Mouse (Mus musculus) kidney, embryonic 16.5 days (tissue): ENCODE measurements around the gene Ryr2. TPM values are rescaled to one million over a fixed set of nuclear protein-coding genes. Genes with fewer than 3 reads are reported as not detected.
"Not testable (repeated sequence)": the region's sequence is repeated elsewhere in the genome, so short reads cannot be mapped to it uniquely, and the experiment has no call there.

Source experiments
- ATAC-seq: fragments of 200-750 bp; cut with Nextera tagmentation; 2 replicates; pipeline ENCODE4 v1.8.0; 2017; ENCODE audit warnings: moderate TSS enrichment; ENCODE audit not compliant: low FRiP score, low TSS enrichment
- H3K27ac ChIP-seq: fragments of 300-500 bp; sonication (generic); 2 replicates; pipeline ENCODE4 v1.5.1; 2014; ENCODE audit warnings: low read length
- H3K27me3 ChIP-seq: fragments of 300-500 bp; sonication (generic); 2 replicates; pipeline ENCODE4 v1.6.1; 2014; ENCODE audit warnings: low read length, control low read depth, mixed read lengths; ENCODE audit not compliant: insufficient read depth
- H3K36me3 ChIP-seq: fragments of 300-500 bp; sonication (generic); 2 replicates; pipeline ENCODE4 v1.6.1; 2014; ENCODE audit warnings: low read length, control low read depth, mixed read lengths; ENCODE audit not compliant: insufficient read depth
- H3K4me1 ChIP-seq: fragments of 300-500 bp; sonication (generic); 2 replicates; pipeline ENCODE4 v1.6.1; 2014; ENCODE audit warnings: low read length, control low read depth, mixed read lengths; ENCODE audit not compliant: insufficient read depth
- H3K4me2 ChIP-seq: fragments of 300-500 bp; sonication (generic); replicated peaks from 2 replicates; pipeline ENCODE4 v1.6.1; 2014; ENCODE audit warnings: low read depth, low read length
- H3K4me3 ChIP-seq: fragments of 300-500 bp; sonication (generic); 2 replicates; pipeline ENCODE4 v1.5.1; 2014; ENCODE audit warnings: mild to moderate bottlenecking, low read length
- H3K9ac ChIP-seq: fragments of 300-500 bp; sonication (generic); replicated peaks from 2 replicates; pipeline ENCODE4 v1.6.1; 2014; ENCODE audit warnings: low read length
- H3K9me3 ChIP-seq: fragments of 300-500 bp; sonication (generic); 2 replicates; pipeline ENCODE4 v1.6.1; 2016; ENCODE audit warnings: low read length, control low read depth
- WGBS: fragments of 180-500 bp; shearing (Covaris S2); extraction: QIAGEN DNeasy Blood & Tissue Kit; methylation state at CpG from one replicate; pipeline ENCODE4 v1.1.7; 2014; 5-methylcytosine and 5-hydroxymethylcytosine counted together
- polyA plus RNA-seq: library from polyadenylated mRNA; unstranded; fragments of >200 nt; fragmentation: Nextera tagmentation; extraction: Ambion mirVana; gene quantifications from 2 replicates; pipeline ENCODE4 v1.2.1, GENCODE M21; 2015

Gene Ryr2
- polyA plus RNA-seq: 0.19 and 0.42 TPM in 2 replicates

DNA sequence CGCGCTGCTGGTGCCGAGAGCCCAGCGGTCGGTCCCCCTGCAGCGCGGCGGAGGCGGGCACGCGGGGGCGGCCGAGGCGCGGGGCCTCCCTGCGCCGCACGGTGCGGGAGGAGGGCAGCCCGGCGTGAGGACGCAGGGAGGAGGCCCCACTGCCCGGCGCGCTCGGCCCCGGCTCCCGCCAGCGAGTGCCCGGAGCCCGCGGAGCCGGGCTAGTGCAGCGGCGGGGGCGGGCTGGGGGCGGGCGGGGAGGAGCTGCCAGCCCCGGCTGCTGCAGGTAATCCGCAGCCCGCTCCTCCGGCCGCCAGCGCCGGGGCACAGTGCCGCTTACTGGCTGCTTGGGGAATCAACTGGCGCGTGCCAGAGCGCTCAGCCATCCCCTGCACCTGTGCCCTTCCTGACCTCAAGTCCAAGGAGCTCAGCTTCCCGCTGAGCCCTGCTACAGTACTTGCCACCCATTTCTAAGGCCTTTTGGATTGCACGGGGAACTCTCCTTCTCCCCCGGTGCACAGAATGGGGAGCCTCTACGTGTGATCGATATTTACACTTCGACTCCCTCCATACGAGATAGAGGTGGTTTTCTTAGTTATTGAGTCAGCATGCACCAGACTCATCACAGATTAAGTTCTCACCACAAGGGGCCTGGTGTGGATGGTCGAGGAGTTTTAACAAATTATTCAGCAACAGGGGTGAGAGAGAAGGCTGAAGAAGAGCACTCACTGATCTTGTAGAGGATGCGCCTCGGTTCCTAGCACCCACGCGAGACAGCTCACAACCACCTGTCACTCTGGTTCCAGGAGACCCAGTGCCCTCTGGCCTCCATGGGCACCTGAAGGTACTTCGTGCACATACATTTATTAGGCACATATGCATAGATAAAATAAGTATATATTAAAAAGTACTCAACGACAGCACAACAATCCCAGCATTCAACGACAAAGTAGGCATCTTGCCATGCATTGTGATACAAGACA is at the start of gene Ryr2:
Gene Ryr2, minus strand, starts transcription at position 284 of the 971 bp plus-strand sequence.
- H3K4me2 ChIP-seq: peak within 1 kb of the TSS; percentile 97
- peak; percentile 96 for ATAC-seq
- 11% methylated on average over 43 of the region's 64 CpGs for WGBS
- H3K9me3 ChIP-seq: no peaks in the 10 kb centered on the region
- H3K27me3 ChIP-seq: peaks cover 58% of the 10 kb centered on the region
- no peaks in the 10 kb centered on the region for H3K36me3 ChIP-seq
- H3K9ac ChIP-seq: peak within 1 kb of the TSS; percentile 63
- peaks cover 12% of the 10 kb centered on the region for H3K4me1 ChIP-seq
- H3K4me3 ChIP-seq: peak within 1 kb of the TSS; percentile 63
- no peak within 1 kb of the TSS for H3K27ac ChIP-seq

GRCm38 (mm10) chr13:12153922-12154321 is 47.2 kb upstream of the Ryr2 start:
- no peaks in the 10 kb centered on the region for H3K27me3 ChIP-seq
- no peaks in the 10 kb centered on the region for H3K4me1 ChIP-seq
- no peak overlapping the region for H3K9ac ChIP-seq
- no peak overlapping the region for H3K4me3 ChIP-seq
- H3K4me2 ChIP-seq: no peak overlapping the region
- 71% methylated on average over 11 of the region's 11 CpGs for WGBS
- H3K27ac ChIP-seq: no peak overlapping the region
- H3K9me3 ChIP-seq: no peaks in the 10 kb centered on the region
- H3K36me3 ChIP-seq: no peaks in the 10 kb centered on the region
- no peak; the same call in 1 of the 2 replicates for ATAC-seq

GRCm38 (mm10) chr13:12146918-12147507 is 40.3 kb upstream of the Ryr2 start:
- WGBS: 45% methylated on average over 6 of the region's 6 CpGs
- Histone ChIP-seq H3K4me1 (no peaks in the 10 kb centered on the region), H3K4me3 (no peak overlapping the region), H3K36me3 (no peaks in the 10 kb centered on the region), H3K27me3 (no peaks in the 10 kb centered on the region), H3K9ac (no peak overlapping the region), H3K9me3 (no peaks in the 10 kb centered on the region), H3K27ac (no peak overlapping the region), H3K4me2 (no peak overlapping the region)
- no peak for ATAC-seq

DNA sequence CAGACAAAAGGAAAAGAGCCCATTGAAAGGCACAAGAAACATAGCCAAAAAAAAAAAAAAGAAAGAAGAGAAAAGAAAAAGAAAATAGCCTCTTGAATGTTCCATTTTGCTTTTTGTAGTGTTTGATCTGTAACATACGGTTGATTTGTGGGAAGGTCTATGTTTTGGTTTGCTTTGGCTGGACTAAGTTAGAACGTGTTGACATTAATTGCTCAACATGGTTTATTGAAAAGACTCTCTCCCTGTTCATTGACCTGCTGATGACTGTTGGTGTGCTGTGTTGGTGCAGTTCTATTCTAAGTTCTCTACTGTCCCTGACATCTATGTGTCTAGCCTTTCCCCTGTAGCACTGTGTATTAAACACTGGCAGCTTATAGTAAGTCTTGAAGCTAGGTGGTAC is 39.7 kb upstream of the Ryr2 start:
- H3K4me3 ChIP-seq: no peak overlapping the region
- no peak; the same call in 1 of the 2 replicates for ATAC-seq
- H3K4me1 ChIP-seq: no peaks in the 10 kb centered on the region
- no peaks in the 10 kb centered on the region for H3K36me3 ChIP-seq
- WGBS: 49% methylated on average over 2 of the region's 2 CpGs
- H3K27me3 ChIP-seq: no peaks in the 10 kb centered on the region
- H3K27ac ChIP-seq: no peak overlapping the region
- H3K4me2 ChIP-seq: no peak overlapping the region
- no peak overlapping the region for H3K9ac ChIP-seq
- H3K9me3 ChIP-seq: no peaks in the 10 kb centered on the region

DNA sequence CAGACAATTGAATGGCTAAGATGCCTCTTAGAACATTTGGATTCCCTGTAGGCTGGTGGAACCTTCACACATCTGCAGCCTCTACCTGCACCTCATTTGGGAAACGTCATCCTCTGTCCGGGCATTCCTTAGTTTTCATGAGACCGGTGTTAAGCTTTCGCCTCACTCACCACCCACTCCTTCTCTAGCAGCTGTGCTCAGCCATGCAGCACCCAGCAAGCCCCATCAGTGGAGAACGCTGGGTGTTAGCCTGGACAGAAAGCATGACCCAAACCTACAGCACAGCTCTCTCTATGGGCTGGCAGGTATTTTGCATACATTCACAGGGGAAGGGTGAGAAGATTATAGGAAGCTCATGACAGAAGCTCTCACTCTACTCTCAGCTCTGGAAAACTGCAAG is 36.6 kb upstream of the Ryr2 start:
- H3K9ac ChIP-seq: no peak overlapping the region
- H3K27ac ChIP-seq: no peak overlapping the region
- H3K4me2 ChIP-seq: no peak overlapping the region
- H3K4me3 ChIP-seq: no peak overlapping the region
- H3K36me3 ChIP-seq: no peaks in the 10 kb centered on the region
- H3K9me3 ChIP-seq: no peaks in the 10 kb centered on the region
- WGBS: 60% methylated on average over 5 of the region's 5 CpGs
- no peaks in the 10 kb centered on the region for H3K27me3 ChIP-seq
- H3K4me1 ChIP-seq: no peaks in the 10 kb centered on the region
- no peak for ATAC-seq

DNA sequence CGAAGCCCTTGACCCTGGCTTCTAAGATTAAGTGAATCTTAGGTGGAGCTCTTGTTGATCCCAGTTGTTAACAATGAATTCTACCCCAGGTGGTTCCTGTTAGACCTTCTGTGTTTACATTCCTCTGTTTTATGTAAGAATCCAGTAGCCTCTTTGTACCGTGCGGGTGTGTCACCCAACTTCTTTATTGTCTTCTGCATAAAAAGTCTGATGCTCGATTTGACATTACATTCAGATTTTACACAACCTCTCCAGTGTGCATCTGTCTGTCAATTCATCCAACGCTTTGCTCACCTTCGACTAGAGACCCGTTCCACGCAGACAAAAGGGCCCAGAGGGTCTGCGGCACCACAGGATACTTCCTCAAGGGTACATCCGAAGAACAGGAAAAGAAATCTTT is 29.7 kb upstream of the Ryr2 start:
- H3K27ac ChIP-seq, H3K27me3 ChIP-seq, H3K4me2 ChIP-seq, ATAC-seq, H3K36me3 ChIP-seq, H3K4me3 ChIP-seq, H3K9ac ChIP-seq, H3K9me3 ChIP-seq, H3K4me1 ChIP-seq: not testable (repeated sequence)
- 85% methylated on average over 10 of the region's 10 CpGs for WGBS

DNA sequence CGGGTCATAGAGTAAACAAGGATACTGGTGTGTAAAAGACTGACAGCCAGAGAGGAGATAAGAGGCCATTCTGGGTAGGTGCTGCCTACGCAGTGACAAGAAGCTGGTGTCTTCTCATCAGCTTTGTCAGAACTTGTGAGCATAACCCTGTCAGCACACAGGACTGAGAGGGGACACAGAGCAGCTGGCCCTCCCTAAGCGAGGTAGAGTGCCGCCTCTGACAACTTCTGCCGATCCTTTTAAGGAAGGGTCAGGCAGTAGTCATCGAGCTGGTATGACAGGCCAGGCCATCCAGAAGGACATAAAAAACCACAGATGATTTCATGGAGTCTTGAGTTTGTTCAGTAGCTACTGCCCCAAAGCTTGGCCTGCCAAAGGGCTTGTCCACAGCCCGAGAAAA is 26.8 kb upstream of the Ryr2 start:
- Histone ChIP-seq H3K9ac (no peak overlapping the region), H3K36me3 (no peaks in the 10 kb centered on the region), H3K4me2 (no peak overlapping the region), H3K27me3 (no peaks in the 10 kb centered on the region), H3K4me1 (no peaks in the 10 kb centered on the region), H3K27ac (no peak overlapping the region), H3K4me3 (no peak overlapping the region), H3K9me3 (no peaks in the 10 kb centered on the region)
- ATAC-seq: no peak
- WGBS: 59% methylated on average over 7 of the region's 7 CpGs

- Histone ChIP-seq H3K36me3 (no peaks in the 10 kb centered on the region), H3K4me1 (no peaks in the 10 kb centered on the region), H3K27me3 (no peaks in the 10 kb centered on the region), H3K9me3 (no peaks in the 10 kb centered on the region), H3K4me3 (no peak overlapping the region), H3K4me2 (no peak overlapping the region), H3K27ac (no peak overlapping the region), H3K9ac (no peak overlapping the region)
- ATAC-seq: no peak
- 70% methylated on average over 3 of the region's 3 CpGs for WGBS
Observed at GRCm38 (mm10) chr13:12132160-12132710, 25.5 kb upstream of the Ryr2 start.

DNA sequence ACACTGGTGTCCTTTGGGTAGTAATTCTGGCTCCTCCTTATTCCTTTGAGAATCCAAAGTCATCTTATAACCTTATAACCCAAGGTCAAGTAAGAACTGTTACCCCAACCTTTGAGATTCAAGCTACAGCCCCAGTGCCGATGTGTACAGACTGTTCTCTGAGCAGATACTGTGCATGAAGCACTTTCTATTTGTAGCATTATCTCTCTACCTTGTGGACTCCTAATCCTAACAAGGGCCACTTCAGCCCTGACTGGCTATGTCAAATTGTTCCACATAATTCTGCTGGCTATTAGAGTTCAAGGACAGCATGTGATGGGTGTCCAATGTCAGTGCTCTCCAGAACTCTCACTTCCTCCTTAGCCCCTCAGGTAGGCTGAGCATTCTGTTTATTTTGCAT is 22.4 kb upstream of the Ryr2 start:
- Histone ChIP-seq H3K4me2 (no peak overlapping the region), H3K4me3 (no peak overlapping the region), H3K27me3 (no peaks in the 10 kb centered on the region), H3K9ac (no peak overlapping the region), H3K9me3 (no peaks in the 10 kb centered on the region), H3K4me1 (no peaks in the 10 kb centered on the region), H3K36me3 (no peaks in the 10 kb centered on the region), H3K27ac (no peak overlapping the region)
- 70% methylated on average over 1 of the region's 1 CpGs for WGBS
- ATAC-seq: no peak

DNA sequence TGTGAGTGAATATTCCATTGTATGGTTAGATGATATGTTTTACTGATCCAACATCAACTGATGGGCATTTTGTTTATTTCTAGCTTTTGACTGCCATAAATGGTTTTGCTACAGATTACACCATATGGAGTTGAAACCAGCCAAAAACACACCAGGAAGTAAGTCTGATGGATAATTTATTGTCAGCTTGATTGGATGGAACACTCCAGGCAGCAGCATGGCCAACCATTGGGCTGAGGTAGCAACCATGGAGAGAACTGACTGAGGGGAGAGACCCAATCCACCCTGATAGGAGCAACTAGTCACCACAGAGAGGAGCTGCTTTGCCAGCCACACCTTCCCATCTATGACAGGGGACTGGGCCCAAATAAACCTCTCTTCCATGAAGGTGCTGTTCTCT is 19.4 kb upstream of the Ryr2 start:
- Histone ChIP-seq H3K4me1 (no peaks in the 10 kb centered on the region), H3K27me3 (no peaks in the 10 kb centered on the region), H3K9ac (no peak overlapping the region), H3K27ac (no peak overlapping the region), H3K9me3 (no peaks in the 10 kb centered on the region), H3K36me3 (no peaks in the 10 kb centered on the region), H3K4me2 (no peak overlapping the region), H3K4me3 (no peak overlapping the region)
- no peak for ATAC-seq
